Mouse (Mus musculus): ENCODE results near the gene Dcun1d3. TPM values are rescaled to one million over a fixed set of nuclear protein-coding genes. Genes with fewer than 3 reads are reported as not detected.

Dcun1d3 gene
- 2.5 and 3.3 TPM in 2 replicates for total RNA-seq (2012; rRNA removed)
- 1 to 10 TPM in 1 of 2 experiments, not detected in 1; 5.6 TPM for polyA plus RNA-seq (2012; ENCODE audit: insufficient read depth in 1 of 2, insufficient read length in 2 of 2, low read depth in 1 of 2, low replicate concordance in 2 of 2, missing spikeins in 1 of 2)

- no peaks in the 10 kb centered on the region for H3K27me3 ChIP-seq (ENCODE audit: control insufficient read depth in 1 of 2, insufficient read depth in 2 of 2, low read length in 2 of 2)
- H3K27ac ChIP-seq (ENCODE audit: control insufficient read depth, low read depth, low read length), result peak within 1 kb of the TSS; percentile 57
- no peaks in the 10 kb centered on the region for H3K9me3 ChIP-seq (replicated peaks; ENCODE audit: insufficient read depth, low read length)
- peak; percentile 97 for DNase-seq (ENCODE audit: low read depth, low spot score)
- peaks cover 10 to 17% of the 10 kb centered on the region in 2 experiments for H3K4me1 ChIP-seq (ENCODE audit: control insufficient read depth in 1 of 2, insufficient read depth in 2 of 2, low read length in 2 of 2)
- H3K4me3 ChIP-seq (ENCODE audit: control insufficient read depth in 1 of 2, insufficient read depth in 1 of 2, low read depth in 2 of 2, low read length in 2 of 2), result peak within 1 kb of the TSS; percentile 84 to 88
- H3K9ac ChIP-seq (ENCODE audit: control insufficient read depth, low read depth, low read length, poor library complexity, severe bottlenecking), result peak within 1 kb of the TSS; percentile 81
- H3K36me3 ChIP-seq (ENCODE audit: control insufficient read depth in 1 of 2, insufficient read depth in 2 of 2, low read length in 2 of 2), result peaks cover 0 to 32% of the 10 kb centered on the region in 2 experiments; a peak in 2 of 4 replicates
- peaks cover 2% of the 10 kb centered on the region; the same call in 1 of the 2 replicates for H3K79me2 ChIP-seq (ENCODE audit: control insufficient read depth, insufficient read depth, low read length, poor library complexity)
- TF ChIP-seq MAFK (IDR thresholded peaks at IDR 0.05; ENCODE audit: borderline replicate concordance, low read depth, low read length) (no peak), NELFE (IDR thresholded peaks at IDR 0.05; ENCODE audit: low read depth, low read length) (peak; percentile 48), HCFC1 (IDR thresholded peaks at IDR 0.05; ENCODE audit: low read depth, low read length) (peak; percentile 92), MAZ (IDR thresholded peaks at IDR 0.05; ENCODE audit: low read depth, low read length) (peak; percentile 87; the same call in 1 of the 2 replicates), ZMIZ1 (IDR thresholded peaks at IDR 0.05; ENCODE audit: low read depth, low read length) (no peak), ETS1 (IDR thresholded peaks at IDR 0.05; ENCODE audit: low read depth, low read length) (0 out of 2 replicates have a peak, but pooled peaks have one; percentile 5), RAD21 (IDR thresholded peaks at IDR 0.05; ENCODE audit: low read depth, low read length) (no peak), POLR2A (IDR thresholded peaks at IDR 0.05; ENCODE audit: control insufficient read depth in 1 of 2, insufficient read depth in 1 of 2, low read depth in 1 of 2, low read length in 2 of 2, poor library complexity in 1 of 2) (peak; percentile 49 to 70; a peak in 3 of 4 replicates), NRF1 (IDR thresholded peaks at IDR 0.05; ENCODE audit: insufficient read depth, low read depth, low read length, poor library complexity, severe bottlenecking) (no peak), USF1 (IDR thresholded peaks at IDR 0.05; ENCODE audit: low read depth, low read length) (no peak), SMC3 (IDR thresholded peaks at IDR 0.05; ENCODE audit: low read depth, low read length) (no peak), MXI1 (IDR thresholded peaks at IDR 0.05; ENCODE audit: low read depth, low read length) (peak; percentile 79; the same call in 1 of the 2 replicates), JUND (IDR thresholded peaks at IDR 0.05; ENCODE audit: low read depth, low read length) (no peak), BHLHE40 (IDR thresholded peaks at IDR 0.05; ENCODE audit: borderline replicate concordance, low read depth, low read length) (no peak), POLR2AphosphoS2 (IDR thresholded peaks at IDR 0.05; ENCODE audit: low read length) (no peak), MYC (IDR thresholded peaks at IDR 0.05; ENCODE audit: low read depth, low read length) (0 out of 2 replicates have a peak, but pooled peaks have one; percentile 29), ELF1 (IDR thresholded peaks at IDR 0.05; ENCODE audit: low read depth, low read length) (peak; percentile 83), KAT2A (conservative IDR thresholded peaks at IDR 0.05; ENCODE audit: low read depth, low read length) (peak; percentile 64; the same call in 1 of the 2 replicates), TAL1 (IDR thresholded peaks at IDR 0.05; ENCODE audit: low read length) (no peak), SIN3A (IDR thresholded peaks at IDR 0.05; ENCODE audit: low read length) (peak; percentile 49; the same call in 1 of the 2 replicates), ZC3H11A (IDR thresholded peaks at IDR 0.05; ENCODE audit: low read depth, low read length) (no peak), ZKSCAN1 (IDR thresholded peaks at IDR 0.05; ENCODE audit: low read depth, low read length) (no peak), TCF12 (IDR thresholded peaks at IDR 0.05; ENCODE audit: low read depth, low read length) (peak; percentile 21; the same call in 1 of the 2 replicates), CHD1 (IDR thresholded peaks at IDR 0.05; ENCODE audit: low read depth, low read length) (peak; percentile 98)
These were observed at the start of gene Dcun1d3, which contains the start of gene Lyrm1 for GRCm38 (mm10) chr7:119895639-119896512. Gene Dcun1d3 (minus strand): TSS chr7:119896298. Gene Lyrm1 (plus strand): TSS chr7:119895861.
